Mouse (Mus musculus) limb, embryonic 12.5 days (tissue): Measurements from ENCODE around the gene Etv6. TPM values are rescaled to one million over a fixed set of nuclear protein-coding genes. Genes with fewer than 3 reads are reported as not detected.
A peak's percentile ranks its signal among the peaks of the same experiment; 100 is the strongest.

Experiments
- ATAC-seq: fragments of 200-750 bp; cut with Nextera tagmentation; 2 replicates; pipeline ENCODE4 v1.8.0; 2017; ENCODE audit warnings: low read depth, moderate TSS enrichment; ENCODE audit not compliant: insufficient number of reproducible peaks, insufficient read depth, low FRiP score, low TSS enrichment
- H3K27ac ChIP-seq: fragments of 300-500 bp; sonication (generic); 2 replicates; pipeline ENCODE4 v1.5.1; 2016; ENCODE audit warnings: mild to moderate bottlenecking, moderate library complexity
- H3K27me3 ChIP-seq: fragments of 300-500 bp; sonication (generic); 2 replicates; pipeline ENCODE4 v1.6.1; 2016; ENCODE audit warnings: mild to moderate bottlenecking, moderate library complexity
- H3K36me3 ChIP-seq: fragments of 300-500 bp; sonication (generic); 2 replicates; pipeline ENCODE4 v1.6.1; 2016; ENCODE audit warnings: mild to moderate bottlenecking, moderate library complexity
- H3K4me1 ChIP-seq: fragments of 300-500 bp; sonication (generic); replicated peaks from 2 replicates; pipeline ENCODE4 v1.6.1; 2016
- H3K4me2 ChIP-seq: fragments of 300-500 bp; sonication (generic); 2 replicates; pipeline ENCODE4 v1.6.1; 2016; ENCODE audit warnings: mild to moderate bottlenecking, moderate library complexity
- H3K4me3 ChIP-seq: fragments of 300-500 bp; sonication (generic); replicated peaks from 2 replicates; pipeline ENCODE4 v1.5.1; 2016; ENCODE audit warnings: mild to moderate bottlenecking
- H3K9ac ChIP-seq: fragments of 300-500 bp; sonication (generic); replicated peaks from 2 replicates; pipeline ENCODE4 v1.6.1; 2016; ENCODE audit warnings: mild to moderate bottlenecking, moderate library complexity
- H3K9me3 ChIP-seq: fragments of 300-500 bp; sonication (generic); 2 replicates; pipeline ENCODE4 v1.6.1; 2016; ENCODE audit warnings: mild to moderate bottlenecking, moderate library complexity
- WGBS: fragments of 180-500 bp; shearing (Covaris S2); methylation state at CpG from one replicate; pipeline ENCODE4 v1.1.7; 2016; 5-methylcytosine and 5-hydroxymethylcytosine counted together
- polyA plus RNA-seq: library from polyadenylated mRNA; unstranded; fragments of >200 nt; fragmentation: Nextera tagmentation; extraction: Ambion mirVana; gene quantifications from 2 replicates; pipeline ENCODE4 v1.2.1, GENCODE M21; 2016

Gene Etv6
- polyA plus RNA-seq, 1 experiment from 2014 or later = 16.3 TPM

- H3K4me2 ChIP-seq = no peak overlapping the region
- H3K9ac ChIP-seq = no peak overlapping the region
- no peaks in the 10 kb centered on the region for H3K27me3 ChIP-seq
- H3K36me3 ChIP-seq = peaks cover 29% of the 10 kb centered on the region
- WGBS = 94% methylated on average over 5 of the region's 5 CpGs
- H3K27ac ChIP-seq = no peak overlapping the region
- H3K4me1 ChIP-seq = peaks cover 14% of the 10 kb centered on the region
- no peak overlapping the region for H3K4me3 ChIP-seq
- peaks cover 7% of the 10 kb centered on the region; the same call in 1 of the 2 replicates for H3K9me3 ChIP-seq
- ATAC-seq = no peak
Measured at GRCm38 (mm10) chr6:134110206-134110605, 74.7 kb downstream of the Etv6 start.

- WGBS = 74% methylated on average over 8 of the region's 8 CpGs
- Histone ChIP-seq H3K4me1 (peaks cover 3% of the 10 kb centered on the region; the same call in 1 of the 2 replicates), H3K36me3 (peaks cover 34% of the 10 kb centered on the region), H3K27ac (no peak overlapping the region), H3K9ac (no peak overlapping the region), H3K9me3 (peaks cover 7% of the 10 kb centered on the region; the same call in 1 of the 2 replicates), H3K4me2 (no peak overlapping the region), H3K4me3 (no peak overlapping the region), H3K27me3 (no peaks in the 10 kb centered on the region)
- ATAC-seq = no peak
Measured at GRCm38 (mm10) chr6:134111599-134111998, 76.1 kb downstream of the Etv6 start.

- H3K9me3 ChIP-seq = peaks cover 7% of the 10 kb centered on the region; the same call in 1 of the 2 replicates
- H3K4me3 ChIP-seq = no peak overlapping the region
- peaks cover 12% of the 10 kb centered on the region for H3K4me1 ChIP-seq
- no peak overlapping the region for H3K9ac ChIP-seq
- WGBS = 95% methylated on average over 8 of the region's 8 CpGs
- ATAC-seq = no peak
- H3K27ac ChIP-seq = no peak overlapping the region
- H3K4me2 ChIP-seq = no peak overlapping the region
- no peaks in the 10 kb centered on the region for H3K27me3 ChIP-seq
- H3K36me3 ChIP-seq = peaks cover 34% of the 10 kb centered on the region; the same call in 1 of the 2 replicates
Measured at GRCm38 (mm10) chr6:134112753-134113152, 77.3 kb downstream of the Etv6 start.

- Histone ChIP-seq H3K4me3 (no peak overlapping the region), H3K4me1 (peaks cover 12% of the 10 kb centered on the region), H3K4me2 (no peak overlapping the region), H3K9ac (no peak overlapping the region), H3K27ac (no peak overlapping the region), H3K9me3 (peaks cover 7% of the 10 kb centered on the region; the same call in 1 of the 2 replicates), H3K36me3 (peaks cover 33% of the 10 kb centered on the region; the same call in 1 of the 2 replicates), H3K27me3 (no peaks in the 10 kb centered on the region)
- 71% methylated on average over 2 of the region's 2 CpGs for WGBS
- ATAC-seq = no peak
Measured at GRCm38 (mm10) chr6:134113168-134113567, 77.7 kb downstream of the Etv6 start.

- no peak for ATAC-seq
- H3K36me3 ChIP-seq = peaks cover 14% of the 10 kb centered on the region; the same call in 1 of the 2 replicates
- WGBS = 87% methylated on average over 14 of the region's 14 CpGs
Measured at GRCm38 (mm10) chr6:134115219-134115968, 79.9 kb downstream of the Etv6 start.

GRCm38 (mm10) chr6:134117380-134117938, 82.0 kb downstream of the Etv6 start:
- Histone ChIP-seq H3K9ac (no peak overlapping the region), H3K9me3 (no peaks in the 10 kb centered on the region), H3K36me3 (peaks cover 14% of the 10 kb centered on the region; the same call in 1 of the 2 replicates), H3K4me3 (no peak overlapping the region), H3K4me2 (no peak overlapping the region), H3K27ac (no peak overlapping the region; the same call in 1 of the 2 replicates), H3K27me3 (no peaks in the 10 kb centered on the region), H3K4me1 (peaks cover 27% of the 10 kb centered on the region)
- 77% methylated on average over 13 of the region's 13 CpGs for WGBS
- ATAC-seq = 0 out of 2 replicates have a peak, but pooled peaks have one; percentile 18

More at GRCm38 (mm10) chr6:134115219-134115968, 79.9 kb downstream of the Etv6 start:
- no peaks in the 10 kb centered on the region for H3K9me3 ChIP-seq
- peaks cover 27% of the 10 kb centered on the region for H3K4me1 ChIP-seq
- H3K4me3 ChIP-seq = no peak overlapping the region
- H3K27me3 ChIP-seq = no peaks in the 10 kb centered on the region
- H3K27ac ChIP-seq = no peak overlapping the region
- no peak overlapping the region for H3K4me2 ChIP-seq
- no peak overlapping the region for H3K9ac ChIP-seq

GRCm38 (mm10) chr6:134118506-134118905, 83.0 kb downstream of the Etv6 start:
- WGBS = 52% methylated on average over 5 of the region's 5 CpGs
- ATAC-seq = no peak
- H3K9me3 ChIP-seq = no peaks in the 10 kb centered on the region
- H3K4me3 ChIP-seq = no peak overlapping the region
- H3K4me1 ChIP-seq = peaks cover 27% of the 10 kb centered on the region
- no peak overlapping the region for H3K4me2 ChIP-seq
- peaks cover 14% of the 10 kb centered on the region; the same call in 1 of the 2 replicates for H3K36me3 ChIP-seq
- H3K9ac ChIP-seq = no peak overlapping the region
- H3K27ac ChIP-seq = no peak overlapping the region
- no peaks in the 10 kb centered on the region for H3K27me3 ChIP-seq

- Histone ChIP-seq H3K4me2 (no peak overlapping the region), H3K9ac (no peak overlapping the region), H3K27ac (peak overlapping the region; percentile 60), H3K4me1 (peaks cover 27% of the 10 kb centered on the region), H3K4me3 (no peak overlapping the region), H3K27me3 (no peaks in the 10 kb centered on the region), H3K9me3 (no peaks in the 10 kb centered on the region), H3K36me3 (peaks cover 17% of the 10 kb centered on the region; the same call in 1 of the 2 replicates)
- ATAC-seq = peak; percentile 72; the same call in 1 of the 2 replicates
- WGBS = 7% methylated on average over 4 of the region's 4 CpGs
Measured at GRCm38 (mm10) chr6:134119136-134119535, 83.6 kb downstream of the Etv6 start.

- H3K9me3 ChIP-seq = no peaks in the 10 kb centered on the region
- H3K4me2 ChIP-seq = no peak overlapping the region
- H3K27me3 ChIP-seq = no peaks in the 10 kb centered on the region
- H3K27ac ChIP-seq = no peak overlapping the region
- 86% methylated on average over 4 of the region's 4 CpGs for WGBS
- H3K4me3 ChIP-seq = no peak overlapping the region
- ATAC-seq = no peak
- no peak overlapping the region for H3K9ac ChIP-seq
- H3K4me1 ChIP-seq = peaks cover 27% of the 10 kb centered on the region
- H3K36me3 ChIP-seq = peaks cover 13% of the 10 kb centered on the region; the same call in 1 of the 2 replicates
Measured at GRCm38 (mm10) chr6:134120227-134120626, 84.7 kb downstream of the Etv6 start.

GRCm38 (mm10) chr6:134120712-134121111, 85.2 kb downstream of the Etv6 start:
- Histone ChIP-seq H3K9me3 (no peaks in the 10 kb centered on the region), H3K27ac (no peak overlapping the region), H3K9ac (no peak overlapping the region), H3K4me3 (no peak overlapping the region), H3K36me3 (peaks cover 8% of the 10 kb centered on the region; the same call in 1 of the 2 replicates), H3K4me1 (peaks cover 27% of the 10 kb centered on the region), H3K27me3 (no peaks in the 10 kb centered on the region), H3K4me2 (no peak overlapping the region)
- WGBS = 86% methylated on average over 12 of the region's 12 CpGs
- no peak for ATAC-seq

- no peaks in the 10 kb centered on the region for H3K9me3 ChIP-seq
- no peak for ATAC-seq
- H3K4me1 ChIP-seq = peaks cover 23% of the 10 kb centered on the region
- no peaks in the 10 kb centered on the region for H3K27me3 ChIP-seq
- no peak overlapping the region for H3K9ac ChIP-seq
- WGBS = 85% methylated on average over 5 of the region's 5 CpGs
- no peak overlapping the region for H3K4me2 ChIP-seq
- H3K4me3 ChIP-seq = no peak overlapping the region
- H3K27ac ChIP-seq = no peak overlapping the region
- H3K36me3 ChIP-seq = 0 out of 2 replicates have a peak, but pooled peaks cover 2% of the 10 kb centered on the region
Measured at GRCm38 (mm10) chr6:134122945-134123344, 87.4 kb downstream of the Etv6 start.
